In genomic region chr19:61151701-61152420, GRCm38 (mm10) we compare ENCODE assay signal across 8 mouse cellular contexts. TPM values are rescaled to one million over a fixed set of nuclear protein-coding genes. Genes with fewer than 3 reads are reported as not detected.
DNase-seq lines count a peak whose midpoint lies in the region; ATAC-seq and TF ChIP-seq lines count a peak whose summit lies in the region.

No protein-coding gene starts in this region.

- no peak overlapping the region for H3ac ChIP-seq in myocyte (ENCODE audit: control insufficient read depth, insufficient read length)

- H3K4me2 ChIP-seq in kidney, embryonic 16.5 days (replicated peaks; ENCODE audit: low read depth, low read length) = peak overlapping the region; percentile 81
- H3K4me2 ChIP-seq in liver, embryonic 12.5 days = peak overlapping the region; percentile 82
- H3K4me2 ChIP-seq in myocyte (ENCODE audit: low read depth) = peak overlapping the region; percentile 12

- DNase-seq in kidney, adult 9 months = no peak
- no peak for DNase-seq in left cerebral cortex, postnatal 25 days (ENCODE audit: low spot score in 2 of 2)
- DNase-seq in cerebellum, postnatal 4 days (ENCODE audit: low spot score in 2 of 2) = no peak

- 4% methylated on average over 27 of the region's 27 CpGs for WGBS in kidney, embryonic 16.5 days
- 2% methylated on average over 27 of the region's 27 CpGs for WGBS in liver, embryonic 12.5 days (ENCODE audit: insufficient replicate concordance)

- H3K9me3 ChIP-seq in kidney, embryonic 16.5 days (ENCODE audit: low read length) = no peaks in the 10 kb centered on the region
- H3K9me3 ChIP-seq in liver, embryonic 12.5 days (replicated peaks) = 0 out of 2 replicates have a peak, but pooled peaks cover 3% of the 10 kb centered on the region

- 0 out of 2 replicates have a peak, but pooled peaks cover 3% of the 10 kb centered on the region for H3K4me1 ChIP-seq in kidney, embryonic 16.5 days (ENCODE audit: insufficient read depth, low read length)
- peaks cover 9% of the 10 kb centered on the region; the same call in 1 of the 2 replicates for H3K4me1 ChIP-seq in liver, embryonic 12.5 days

- H3K27ac ChIP-seq in kidney, embryonic 16.5 days (ENCODE audit: low read length) = no peak overlapping the region
- no peak overlapping the region for H3K27ac ChIP-seq in liver, embryonic 12.5 days

- H3K27me3 ChIP-seq in kidney, embryonic 16.5 days (ENCODE audit: insufficient read depth, low read length) = no peaks in the 10 kb centered on the region
- H3K27me3 ChIP-seq in liver, embryonic 12.5 days (replicated peaks) = no peaks in the 10 kb centered on the region; the same call in 1 of the 2 replicates
- H3K27me3 ChIP-seq in myocyte (ENCODE audit: control insufficient read depth, insufficient read depth, insufficient read length) = no peaks in the 10 kb centered on the region

- intact Hi-C loops in left cerebral cortex, postnatal 25 days (cut with DNase I) = no loop called here

- peak overlapping the region; percentile 62 for H3K9ac ChIP-seq in kidney, embryonic 16.5 days (replicated peaks; ENCODE audit: low read length)
- peak overlapping the region; percentile 54 for H3K9ac ChIP-seq in liver, embryonic 12.5 days

- H3K36me3 ChIP-seq in kidney, embryonic 16.5 days (ENCODE audit: insufficient read depth, low read length) = no peaks in the 10 kb centered on the region
- no peaks in the 10 kb centered on the region for H3K36me3 ChIP-seq in liver, embryonic 12.5 days
- H3K36me3 ChIP-seq in myocyte (ENCODE audit: control insufficient read depth, insufficient read depth) = no peaks in the 10 kb centered on the region

- TF ChIP-seq POLR2A in myocyte (IDR thresholded peaks at IDR 0.05; ENCODE audit: insufficient read length, low read depth) = no peak

- peak overlapping the region; percentile 52 for H3K4me3 ChIP-seq in kidney, embryonic 16.5 days (ENCODE audit: low read length)
- peak overlapping the region; percentile 56 for H3K4me3 ChIP-seq in liver, embryonic 12.5 days
- no peak overlapping the region for H3K4me3 ChIP-seq in myocyte

- no peaks in the 10 kb centered on the region for H3K79me2 ChIP-seq in myocyte (ENCODE audit: control insufficient read depth, insufficient read depth)

- ATAC-seq in kidney, embryonic 16.5 days (ENCODE audit: low FRiP score, low TSS enrichment) = peak; percentile 91
- ATAC-seq in common myeloid progenitor, adult 5-6 weeks (replicated peaks; ENCODE audit: low read depth, poor library complexity, severe bottlenecking) = peak; percentile 91
- ATAC-seq in hematopoietic stem cell, adult 5-6 weeks (replicated peaks in 1 of 2; ENCODE audit: insufficient read depth in 1 of 2, low FRiP score in 2 of 2, low TSS enrichment in 1 of 2, low read depth in 1 of 2, poor library complexity in 2 of 2, severe bottlenecking in 2 of 2) = peak; percentile 90 to 93
- peak; percentile 78 for ATAC-seq in liver, embryonic 12.5 days

TF ChIP-seq in myocyte, 11 proteins besides CTCF, POLR2A, EP300 and RAD21:
- TF ChIP-seq MYOD1 (IDR thresholded peaks at IDR 0.05; ENCODE audit: control insufficient read depth in 1 of 3, insufficient read length in 2 of 3, low read depth in 2 of 3) = no peak
- TF ChIP-seq USF1 (IDR thresholded peaks at IDR 0.05; ENCODE audit: low read depth) = no peak
- no peak for TF ChIP-seq POLR2AphosphoS2 (IDR thresholded peaks at IDR 0.05; ENCODE audit: insufficient read length, low read depth)
- TF ChIP-seq SRF (IDR thresholded peaks at IDR 0.05; ENCODE audit: control insufficient read depth, insufficient read length, low read depth) = no peak
- no peak for TF ChIP-seq MYOG (IDR thresholded peaks at IDR 0.05; ENCODE audit: control insufficient read depth in 1 of 3, insufficient read depth in 1 of 3, insufficient read length in 2 of 3, low read depth in 2 of 3)
- no peak for TF ChIP-seq MAX (IDR thresholded peaks at IDR 0.05; ENCODE audit: low read depth)
- TF ChIP-seq E2F4 (IDR thresholded peaks at IDR 0.05; ENCODE audit: insufficient read depth) = no peak
- no peak for TF ChIP-seq TCF3 (IDR thresholded peaks at IDR 0.05; ENCODE audit: insufficient read length, low read depth)
- no peak for TF ChIP-seq REST (IDR thresholded peaks at IDR 0.05; ENCODE audit: insufficient read depth, insufficient read length)
- TF ChIP-seq CEBPB (IDR thresholded peaks at IDR 0.05; ENCODE audit: insufficient read depth, poor library complexity, severe bottlenecking) = no peak

RNA-seq across cellular contexts. Expression of gene Zfp950, which starts 11.2 kb away (rescaled TPM):
- polyA plus RNA-seq in kidney, embryonic 16.5 days (2015; fragmentation: Nextera tagmentation; extraction: Ambion mirVana) = 32.6 and 39.6 TPM in 2 replicates
- total RNA-seq in common myeloid progenitor, adult 5-6 weeks (2017) = 50.6 and 51.9 TPM in 2 replicates
- 54.3 and 57.2 TPM in 2 replicates for total RNA-seq in hematopoietic stem cell, adult 5-6 weeks (2017)
- polyA plus RNA-seq in liver, embryonic 12.5 days (2016; fragmentation: Nextera tagmentation; extraction: Ambion mirVana) = 16.8 and 17.4 TPM in 2 replicates
- 4.1 TPM for polyA plus RNA-seq in myocyte (2012; fragmentation: generic; extraction: Trizol)
- 10 to 100 TPM; 48.7 to 49.1 TPM for total RNA-seq in left cerebral cortex, postnatal 25 days (2021)

RNA-seq across cellular contexts. Expression of gene Gm7102, which starts 24.2 kb away (rescaled TPM):
- polyA plus RNA-seq in kidney, embryonic 16.5 days (2015; fragmentation: Nextera tagmentation; extraction: Ambion mirVana) = 0.19 and 0.48 TPM in 2 replicates
- 0.09 TPM in 1 of 2 replicates, not detected in the other for total RNA-seq in common myeloid progenitor, adult 5-6 weeks (2017)
- 0.31 and 0.94 TPM in 2 replicates for total RNA-seq in hematopoietic stem cell, adult 5-6 weeks (2017)
- polyA plus RNA-seq in liver, embryonic 12.5 days (2016; fragmentation: Nextera tagmentation; extraction: Ambion mirVana) = 0.17 TPM in 1 of 2 replicates, not detected in the other
- polyA plus RNA-seq in myocyte (2012; fragmentation: generic; extraction: Trizol) = not detected
- not detected for total RNA-seq in left cerebral cortex, postnatal 25 days (2021)

RNA-seq across cellular contexts. Expression of gene Gm6020, which starts 31.8 kb away (rescaled TPM):
- not detected in 2 replicates for polyA plus RNA-seq in kidney, embryonic 16.5 days (2015; fragmentation: Nextera tagmentation; extraction: Ambion mirVana)
- total RNA-seq in common myeloid progenitor, adult 5-6 weeks (2017) = not detected in 2 replicates
- not detected in 2 replicates for total RNA-seq in hematopoietic stem cell, adult 5-6 weeks (2017)
- polyA plus RNA-seq in liver, embryonic 12.5 days (2016; fragmentation: Nextera tagmentation; extraction: Ambion mirVana) = not detected in 2 replicates
- not detected for polyA plus RNA-seq in myocyte (2012; fragmentation: generic; extraction: Trizol)
- total RNA-seq in left cerebral cortex, postnatal 25 days (2021) = not detected

Comparison
In these comparisons a context has a peak if more than half of its experiments do, and no peak if none do; other contexts are left out.
1. H3K4me2 ChIP-seq: peak in every context shown above with its lines; median percentile 82 in liver, embryonic 12.5 days; 81 in kidney, embryonic 16.5 days; 12 in myocyte.